Mouse (Mus musculus): ENCODE results near the gene Nol8.

GRCm38 (mm10) chr13:49719310-49719709 is 66.4 kb downstream of the Nol8 start:
- TF ChIP-seq POLR2A (IDR thresholded peaks at IDR 0.05; ENCODE audit: low read depth, low read length) (no peak), CTCF (IDR thresholded peaks at IDR 0.05; ENCODE audit: borderline replicate concordance, insufficient read depth, low read length) (no peak)

Measured in embryonic fibroblast, embryonic 13.5 days (primary cell).